Mouse (Mus musculus): ENCODE results near the gene Ugt1a7c.

The Ugt1a7c gene

DNA sequence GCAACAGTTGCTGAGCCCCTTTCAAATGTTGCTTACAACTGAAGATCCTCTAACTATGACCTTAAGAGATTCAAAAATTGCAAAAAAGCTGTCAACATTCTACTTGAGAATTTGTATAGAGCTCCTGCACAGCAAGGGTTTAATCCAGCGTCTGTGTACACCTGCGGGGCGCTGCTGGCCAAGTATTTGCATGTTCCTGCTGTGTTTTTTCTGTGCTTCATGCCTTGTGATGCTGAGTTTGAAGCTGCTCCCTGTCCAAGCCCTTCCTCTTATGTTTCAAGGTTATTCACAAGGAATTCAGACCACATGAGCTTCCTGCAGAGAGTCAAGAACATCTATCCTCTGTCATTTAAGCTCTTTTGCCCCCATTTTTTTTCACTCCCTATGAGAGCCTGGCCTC is 97.3 kb downstream of the Ugt1a7c start:
- DNase-seq (ENCODE audit: inconsistent age in 2 of 2, low spot score in 1 of 2) = no peak

DNA sequence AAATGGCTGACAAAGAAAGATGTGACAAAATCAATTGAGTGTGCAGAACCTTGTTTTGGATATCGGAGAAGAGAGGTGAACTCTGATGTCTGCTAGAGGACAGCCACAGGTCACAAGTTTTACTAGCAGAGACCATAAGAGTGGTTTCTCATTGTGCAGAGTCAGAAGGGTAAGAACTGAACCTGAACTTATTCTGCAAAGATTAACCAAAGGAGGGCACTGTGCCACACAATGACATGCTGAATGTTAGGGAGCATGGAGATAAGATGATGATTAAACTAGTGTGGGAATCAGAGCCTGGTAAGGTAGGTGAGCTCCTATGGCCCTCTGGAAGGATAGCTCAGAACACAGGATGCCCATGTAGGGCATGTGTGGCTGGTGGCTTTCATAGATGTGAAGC is 100.8 kb downstream of the Ugt1a7c start:
- peak in 1 of 2 experiments; percentile 65 for DNase-seq (ENCODE audit: inconsistent age in 2 of 2, low spot score in 1 of 2)

DNA sequence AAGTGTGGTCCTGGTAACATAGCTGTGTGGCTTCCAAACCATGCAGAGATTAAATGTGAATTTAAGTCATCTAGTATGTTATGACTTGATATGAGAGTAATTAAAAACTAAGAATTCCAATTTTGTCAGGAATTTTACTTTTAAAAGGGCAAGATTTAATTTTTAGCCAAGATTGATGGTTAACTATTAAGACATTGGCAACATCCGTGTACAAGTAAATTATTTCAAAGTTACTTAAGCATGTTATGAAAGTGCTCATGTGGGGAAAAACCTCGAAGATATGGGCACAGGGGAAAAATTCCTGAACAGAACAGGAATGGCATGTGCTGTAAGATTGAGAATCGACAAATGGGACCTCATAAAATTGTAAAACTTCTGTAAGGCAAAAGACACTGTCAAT is 102.6 kb downstream of the Ugt1a7c start:
- no peak for DNase-seq (ENCODE audit: inconsistent age in 2 of 2, low spot score in 1 of 2)

DNA sequence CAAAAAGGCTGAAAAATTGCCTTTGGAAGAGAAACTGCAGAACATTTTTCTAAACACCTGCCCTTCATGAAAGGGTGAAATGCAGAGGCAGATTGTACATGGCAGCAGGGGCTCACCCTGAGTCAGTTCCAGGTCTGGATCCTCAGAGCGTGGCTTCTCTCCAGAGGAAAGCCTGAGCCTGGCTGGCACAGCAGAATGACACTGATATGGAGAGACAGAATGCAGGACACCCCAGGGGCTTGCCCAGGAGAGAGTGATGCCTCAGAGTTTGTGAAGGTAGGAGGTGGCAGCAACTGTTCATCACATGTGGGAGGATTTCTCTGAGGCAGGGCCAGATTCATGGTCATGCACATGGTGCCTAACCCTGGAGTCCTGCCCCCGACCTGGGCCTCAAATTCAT is 105.1 kb downstream of the Ugt1a7c start:
- no peak for DNase-seq (ENCODE audit: inconsistent age in 2 of 2, low spot score in 1 of 2)

DNA sequence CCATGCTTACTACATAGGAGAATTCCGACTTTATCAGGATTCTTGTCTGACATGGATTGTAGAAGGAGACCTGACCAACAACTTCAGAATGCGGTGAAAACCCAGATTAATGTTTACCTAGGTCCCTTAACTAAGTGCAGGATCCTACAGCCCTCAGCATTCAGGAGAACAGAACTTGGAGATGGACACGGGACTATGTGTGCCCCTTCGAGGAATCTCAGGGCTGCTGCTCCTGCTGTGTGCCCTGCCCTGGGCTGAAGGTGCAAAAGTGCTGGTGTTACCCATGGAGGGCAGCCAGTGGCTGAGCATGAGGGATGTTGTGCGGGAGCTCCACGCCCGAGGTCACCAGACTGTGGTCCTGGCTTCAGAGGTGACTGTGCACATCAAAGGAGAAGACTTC is 105.6 kb downstream of the Ugt1a7c start, which contains the start of gene Ugt1a2:
Gene Ugt1a2, plus strand, starts transcription at position 146 of the 400 bp plus-strand sequence.
- no peak for DNase-seq (ENCODE audit: inconsistent age in 2 of 2, low spot score in 1 of 2)

DNA sequence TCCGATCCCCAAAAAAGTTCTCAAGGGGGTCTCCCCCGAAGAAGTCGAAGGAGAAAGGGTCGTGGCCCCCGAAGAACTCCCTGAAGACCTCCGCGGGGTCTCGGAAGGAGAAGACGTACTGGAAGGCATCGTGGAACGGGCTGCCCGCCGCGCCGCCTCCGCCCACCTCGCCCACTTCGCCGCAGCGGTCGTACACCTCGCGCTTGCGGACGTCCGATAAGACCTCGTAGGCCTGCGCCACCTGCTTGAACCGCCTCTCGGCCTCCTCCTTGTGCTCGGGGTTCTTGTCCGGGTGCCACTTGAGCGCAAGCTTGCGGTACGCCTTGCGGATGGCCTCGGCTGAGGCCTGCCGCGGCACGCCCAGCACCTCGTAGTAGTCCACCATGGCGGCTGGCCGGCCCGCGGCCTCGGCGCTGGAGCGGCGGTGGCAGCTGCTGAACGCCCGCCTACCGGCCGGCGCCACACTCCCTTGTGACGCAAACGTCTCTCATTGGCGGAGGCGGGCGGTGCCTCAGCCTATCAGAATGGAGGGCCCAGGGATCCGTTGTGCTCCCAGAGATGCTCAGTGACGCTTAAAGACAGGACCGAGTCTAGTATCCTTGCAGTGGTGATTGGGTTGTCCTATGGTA is 110.5 kb downstream of the Ugt1a7c start, which contains the start of gene Dnajb3:
Gene Dnajb3, minus strand, starts transcription at position 489 of the 629 bp plus-strand sequence.
- peak; percentile 80 to 89 for DNase-seq (ENCODE audit: inconsistent age in 2 of 2, low spot score in 1 of 2)

DNA sequence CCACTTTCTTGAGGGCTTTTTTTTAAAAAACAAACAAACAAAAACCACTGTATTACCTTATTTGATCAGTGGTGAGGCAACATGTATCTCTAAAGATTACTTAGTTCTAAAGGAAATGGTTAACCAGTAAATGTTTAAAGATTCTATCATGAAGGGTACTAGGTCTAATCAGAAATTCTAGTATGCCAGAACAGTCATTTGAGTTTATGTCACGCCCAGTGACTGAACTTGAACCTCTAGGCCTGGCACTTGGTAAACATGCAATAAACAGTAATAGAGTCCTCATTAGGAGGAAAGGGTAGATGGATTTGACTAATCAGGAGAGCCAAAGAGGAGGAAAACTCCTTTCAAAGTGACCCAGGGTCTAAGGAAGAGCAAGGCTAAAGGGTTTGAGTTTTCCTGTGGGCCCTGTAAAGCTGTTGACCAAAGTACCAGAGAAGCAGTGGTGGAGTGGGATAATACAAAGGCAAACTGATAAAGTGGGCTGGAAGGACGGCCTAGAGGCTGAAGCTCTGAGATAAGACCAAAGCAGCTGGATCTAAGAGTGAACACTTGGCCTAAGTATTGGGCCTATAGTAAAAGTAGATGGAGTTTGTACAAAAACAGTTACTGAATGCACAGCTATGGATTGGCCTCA is 112.1 kb downstream of the Ugt1a7c start:
- no peak for DNase-seq (ENCODE audit: inconsistent age in 2 of 2, low spot score in 1 of 2)

DNA sequence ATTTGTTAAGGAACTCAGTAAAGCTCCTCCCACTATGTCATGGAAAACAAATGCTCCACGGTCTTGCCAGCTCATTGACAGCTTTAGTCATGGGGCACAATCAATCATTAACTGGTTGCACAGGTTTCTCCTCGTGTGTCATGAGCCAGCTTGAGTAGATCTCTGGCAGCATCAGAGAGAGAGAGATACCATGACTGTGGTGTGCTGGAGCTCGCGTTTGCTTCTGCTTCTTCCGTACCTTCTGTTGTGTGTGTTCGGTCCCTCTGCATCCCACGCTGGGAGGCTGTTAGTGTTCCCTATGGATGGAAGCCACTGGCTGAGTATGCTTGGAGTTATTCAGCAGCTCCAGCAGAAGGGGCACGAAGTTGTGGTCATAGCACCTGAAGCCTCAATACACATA is 117.0 kb downstream of the Ugt1a7c start, which contains the start of gene Ugt1a1:
Gene Ugt1a1, plus strand, starts transcription at position 148 of the 400 bp plus-strand sequence.
- no peak for DNase-seq (ENCODE audit: inconsistent age in 2 of 2, low spot score in 1 of 2)

DNA sequence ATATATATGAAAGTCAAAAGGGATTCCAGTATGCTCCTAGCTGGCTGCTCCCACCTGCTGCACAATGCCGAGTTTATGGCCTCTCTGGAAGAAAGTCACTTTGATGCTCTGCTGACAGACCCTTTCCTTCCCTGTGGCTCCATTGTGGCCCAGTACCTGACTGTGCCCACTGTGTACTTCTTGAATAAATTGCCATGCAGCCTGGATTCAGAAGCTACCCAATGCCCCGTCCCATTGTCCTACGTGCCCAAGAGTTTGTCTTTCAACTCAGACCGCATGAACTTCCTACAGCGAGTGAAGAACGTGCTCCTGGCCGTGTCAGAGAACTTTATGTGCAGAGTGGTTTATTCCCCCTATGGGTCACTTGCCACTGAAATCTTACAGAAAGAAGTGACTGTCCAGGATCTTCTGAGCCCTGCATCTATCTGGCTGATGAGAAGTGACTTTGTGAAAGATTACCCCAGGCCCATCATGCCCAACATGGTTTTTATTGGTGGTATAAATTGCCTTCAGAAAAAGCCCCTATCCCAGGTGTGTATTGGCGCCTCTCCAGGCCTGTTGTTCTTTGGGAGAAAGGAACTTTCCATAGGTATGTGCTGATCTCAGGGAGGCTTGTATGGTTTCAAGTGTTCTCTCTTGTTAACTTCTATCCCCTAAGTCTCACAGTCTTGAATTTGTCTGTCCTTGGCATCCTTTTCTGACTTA is 117.6 kb downstream of the Ugt1a7c start:
- DNase-seq (ENCODE audit: inconsistent age in 2 of 2, low spot score in 1 of 2) = peak in 1 of 2 experiments; percentile 45

DNA sequence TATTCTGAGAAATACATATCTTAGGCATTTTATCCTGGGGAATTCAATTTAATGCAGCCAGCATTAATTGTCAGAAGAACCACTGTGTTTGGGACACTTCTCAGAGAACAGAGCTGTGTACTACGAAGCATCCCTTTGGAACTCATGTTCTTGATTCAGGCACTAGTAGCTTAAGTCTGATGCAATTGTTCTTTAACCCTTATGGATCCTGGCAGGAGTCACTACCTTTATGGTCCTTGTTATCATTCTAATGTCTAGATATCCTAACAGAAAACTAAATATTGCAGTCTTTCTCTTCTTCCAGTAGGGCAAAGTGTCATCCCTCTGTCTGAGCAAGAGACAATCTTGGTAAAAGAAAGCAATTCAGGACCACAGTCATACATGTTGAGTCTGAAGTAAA is 118.2 kb downstream of the Ugt1a7c start:
- DNase-seq (ENCODE audit: inconsistent age in 2 of 2, low spot score in 1 of 2) = peak in 1 of 2 experiments; percentile 29

DNA sequence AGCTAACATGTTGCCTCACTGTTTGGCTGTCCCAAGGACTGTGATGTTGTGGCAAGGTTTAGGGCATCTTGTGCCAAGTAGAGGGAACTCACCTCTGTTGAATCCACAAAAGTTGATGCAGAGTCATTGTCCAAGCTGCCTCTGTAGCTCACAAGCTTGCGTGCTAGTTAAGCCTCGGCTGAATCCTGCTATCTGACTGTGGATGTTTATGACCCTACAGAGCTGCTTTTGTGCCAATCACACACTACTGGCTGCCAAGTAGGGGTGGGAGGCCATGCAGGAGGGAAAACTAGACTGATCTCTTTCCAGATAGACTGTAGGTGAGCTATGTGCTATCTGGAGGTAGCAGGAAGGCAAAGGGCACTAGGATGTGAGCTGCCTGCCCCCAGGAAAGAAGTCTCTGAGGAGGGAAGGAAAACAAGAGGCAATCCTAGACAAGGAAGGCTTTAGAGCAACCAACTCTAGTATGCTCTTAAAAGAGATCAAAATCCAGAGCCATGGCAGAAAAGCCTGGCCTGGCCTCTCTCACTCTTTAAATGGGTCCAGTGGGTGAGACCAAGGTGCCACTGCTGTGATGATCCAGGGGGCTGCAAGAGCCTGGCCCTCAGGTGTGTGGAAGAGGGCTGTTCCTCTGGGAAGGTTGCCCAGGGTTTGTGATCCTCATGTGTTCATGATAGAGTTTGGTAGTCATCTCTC is 119.1 kb downstream of the Ugt1a7c start:
- peak in 1 of 2 experiments; percentile 69 for DNase-seq (ENCODE audit: inconsistent age in 2 of 2, low spot score in 1 of 2)

DNA sequence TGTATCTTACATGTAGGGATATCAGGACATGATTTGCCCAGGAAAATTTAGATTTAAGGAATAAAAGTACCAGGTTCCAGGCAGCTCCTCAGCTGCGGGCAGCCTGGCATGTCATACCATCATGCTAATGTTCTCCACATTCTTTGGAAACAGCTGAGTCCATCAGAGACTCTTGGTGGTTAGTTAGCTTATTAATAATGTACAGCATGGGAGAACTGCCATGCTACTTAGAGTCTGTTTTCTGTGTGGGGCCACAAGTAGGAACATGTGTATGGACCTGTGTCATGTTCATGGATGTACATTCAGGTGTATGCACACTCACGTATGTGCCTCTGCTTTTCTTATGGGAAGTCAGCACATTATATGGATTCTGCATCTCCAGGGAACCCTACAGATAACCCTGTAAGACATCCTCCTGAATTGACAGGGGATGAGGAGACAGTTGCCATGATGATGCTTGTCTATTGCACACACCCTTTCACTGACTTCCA is 119.6 kb downstream of the Ugt1a7c start:
- DNase-seq (ENCODE audit: inconsistent age in 2 of 2, low spot score in 1 of 2) = peak in 1 of 2 experiments; percentile 42

DNA sequence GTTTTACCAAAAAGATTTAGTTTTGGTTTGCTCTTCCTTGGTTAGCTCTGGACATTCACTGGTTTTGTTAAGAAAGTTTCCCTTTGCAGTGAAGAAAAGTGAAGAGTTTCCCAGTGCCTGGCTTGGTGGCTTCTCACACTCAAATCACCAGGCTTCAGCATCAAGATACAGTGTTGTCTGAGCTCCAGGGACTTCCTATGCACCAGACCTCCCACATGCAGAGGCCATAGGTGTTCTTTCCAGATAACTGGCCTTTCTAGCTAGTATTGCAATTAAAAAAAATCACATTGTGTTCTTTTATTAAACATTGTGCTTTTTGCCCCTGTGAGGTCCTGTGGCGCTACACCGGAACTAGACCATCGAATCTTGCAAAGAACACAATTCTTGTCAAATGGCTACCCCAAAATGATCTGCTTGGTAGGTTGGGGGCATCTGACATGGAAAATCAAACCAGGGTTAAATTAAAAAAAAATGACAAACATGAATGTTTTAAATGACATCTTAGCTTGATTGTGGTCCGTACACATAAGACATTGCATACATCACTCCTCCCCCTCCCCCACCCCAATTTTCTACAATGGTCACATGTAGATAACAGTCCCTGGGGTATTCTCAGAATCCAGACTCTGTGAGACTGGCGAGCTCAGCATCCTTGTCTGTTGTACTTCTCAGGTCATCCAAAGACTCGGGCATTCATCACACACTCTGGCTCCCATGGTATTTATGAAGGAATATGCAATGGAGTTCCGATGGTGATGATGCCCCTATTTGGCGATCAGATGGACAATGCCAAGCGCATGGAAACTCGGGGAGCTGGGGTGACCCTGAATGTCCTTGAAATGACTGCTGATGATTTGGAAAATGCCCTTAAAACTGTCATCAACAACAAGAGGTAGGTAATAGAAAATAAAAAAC is 120.9 kb downstream of the Ugt1a7c start:
- peak in 1 of 2 experiments; percentile 34 for DNase-seq (ENCODE audit: inconsistent age in 2 of 2, low spot score in 1 of 2)

DNA sequence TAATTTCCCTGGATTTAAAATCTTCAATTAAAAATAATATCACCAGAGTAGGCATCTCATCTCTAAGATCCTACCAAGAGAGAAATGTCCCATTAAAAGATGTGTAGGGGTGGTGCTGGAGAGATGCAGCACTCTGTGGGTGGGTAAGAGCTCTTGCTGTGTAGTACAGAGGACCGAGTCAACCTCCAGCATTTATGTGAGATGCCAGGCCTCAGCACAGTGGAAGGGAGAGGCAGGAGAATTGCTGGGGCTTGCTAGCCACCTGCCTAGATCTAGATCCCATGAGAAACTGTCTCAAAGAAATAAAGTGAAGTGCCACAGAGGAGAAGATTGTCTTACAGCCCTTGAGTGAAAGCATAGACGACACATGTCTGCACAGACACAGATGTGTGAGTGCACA is 121.7 kb downstream of the Ugt1a7c start:
- no peak for DNase-seq (ENCODE audit: inconsistent age in 2 of 2, low spot score in 1 of 2)

DNA sequence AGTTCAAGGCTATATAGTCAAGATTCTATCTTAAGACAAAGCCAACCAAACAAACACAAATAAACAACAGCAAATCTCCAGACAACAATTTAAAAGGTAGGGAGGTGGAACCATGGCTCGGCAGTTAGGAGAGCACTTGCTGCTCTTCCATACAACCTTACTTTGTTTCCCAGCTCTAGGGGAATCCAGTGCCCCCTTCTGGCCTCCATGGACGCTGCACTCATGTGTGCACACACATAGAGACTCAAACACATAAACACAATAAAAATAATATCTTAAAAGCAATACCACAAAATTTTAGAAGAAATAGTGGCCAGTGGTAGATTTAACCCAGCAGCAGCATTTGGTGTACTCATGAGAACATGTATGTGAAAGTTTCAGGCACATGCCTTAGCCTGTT is 122.3 kb downstream of the Ugt1a7c start:
- peak in 1 of 2 experiments; percentile 41 for DNase-seq (ENCODE audit: inconsistent age in 2 of 2, low spot score in 1 of 2)

DNA sequence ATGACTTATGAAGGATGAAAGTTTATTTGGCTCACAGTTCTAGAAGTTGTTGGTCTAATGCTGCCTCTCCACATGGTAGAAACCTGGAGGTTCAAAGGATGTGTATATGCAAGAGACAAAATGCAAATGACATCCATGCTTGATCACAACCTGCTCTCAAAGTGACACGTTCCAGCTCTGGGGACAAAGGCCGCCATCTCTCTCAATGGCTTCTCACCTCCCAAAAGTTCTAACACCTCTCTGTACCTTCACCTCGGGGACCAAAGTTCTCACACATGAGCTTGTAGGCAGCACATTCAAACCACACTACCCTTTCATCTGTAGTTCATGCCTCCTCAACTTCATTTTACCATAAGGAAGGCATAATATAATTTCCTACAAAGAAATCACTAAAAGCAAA is 122.7 kb downstream of the Ugt1a7c start:
- DNase-seq (ENCODE audit: inconsistent age in 2 of 2, low spot score in 1 of 2) = peak in 1 of 2 experiments; percentile 31

DNA sequence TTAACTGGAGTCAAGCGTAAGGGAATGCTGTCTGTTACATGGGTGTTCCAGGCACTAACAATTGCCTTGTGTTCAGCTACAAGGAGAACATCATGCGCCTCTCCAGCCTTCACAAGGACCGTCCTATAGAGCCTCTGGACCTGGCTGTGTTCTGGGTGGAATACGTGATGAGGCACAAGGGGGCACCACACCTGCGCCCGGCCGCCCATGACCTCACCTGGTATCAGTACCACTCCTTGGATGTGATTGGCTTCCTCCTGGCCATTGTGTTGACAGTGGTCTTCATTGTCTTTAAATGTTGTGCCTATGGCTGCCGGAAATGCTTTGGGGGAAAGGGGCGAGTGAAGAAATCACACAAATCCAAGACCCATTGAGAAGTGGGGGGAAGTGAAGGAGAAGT is 123.2 kb downstream of the Ugt1a7c start:
- peak in 1 of 2 experiments; percentile 41 for DNase-seq (ENCODE audit: inconsistent age in 2 of 2, low spot score in 1 of 2)

DNA sequence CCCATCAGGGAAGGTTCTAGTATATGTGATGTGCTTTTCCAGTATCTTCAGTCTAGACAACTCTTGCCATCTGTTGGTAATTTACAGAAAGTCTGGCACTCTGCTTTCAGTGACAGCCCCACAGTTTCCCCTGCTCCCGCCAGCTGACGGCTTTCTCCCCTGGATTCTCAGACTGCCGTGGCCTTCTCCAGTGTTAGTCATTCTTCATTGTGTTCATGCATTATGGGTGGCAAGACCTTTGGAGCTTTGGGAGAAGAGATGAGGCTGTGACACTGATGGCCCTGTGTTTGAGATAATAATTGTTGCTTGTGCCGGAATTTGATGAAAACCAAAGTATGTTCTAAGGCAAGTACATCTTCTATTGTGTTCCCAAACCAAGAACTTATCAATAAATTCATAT is 123.7 kb downstream of the Ugt1a7c start:
- no peak for DNase-seq (ENCODE audit: inconsistent age in 2 of 2, low spot score in 1 of 2)

DNA sequence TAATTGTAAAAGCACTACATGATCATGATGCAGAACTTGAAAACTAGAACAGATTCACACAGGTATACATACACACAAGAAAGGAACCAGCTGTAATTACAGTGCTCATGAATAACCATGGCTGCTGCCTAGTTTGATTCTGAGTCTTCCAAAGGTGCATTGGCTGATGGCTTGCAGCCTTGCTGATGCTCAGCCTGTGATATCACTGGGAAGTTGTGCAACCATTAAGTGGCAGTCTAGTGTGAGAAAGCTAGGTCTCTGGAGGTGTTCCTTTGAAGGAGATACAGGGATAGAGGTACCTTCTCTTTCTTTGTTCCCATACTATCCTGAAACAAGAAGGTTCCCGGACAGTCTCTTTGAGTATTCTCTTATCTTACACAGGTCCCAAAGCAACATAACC is 124.2 kb downstream of the Ugt1a7c start:
- peak in 1 of 2 experiments; percentile 49 for DNase-seq (ENCODE audit: inconsistent age in 2 of 2, low spot score in 1 of 2)

DNA sequence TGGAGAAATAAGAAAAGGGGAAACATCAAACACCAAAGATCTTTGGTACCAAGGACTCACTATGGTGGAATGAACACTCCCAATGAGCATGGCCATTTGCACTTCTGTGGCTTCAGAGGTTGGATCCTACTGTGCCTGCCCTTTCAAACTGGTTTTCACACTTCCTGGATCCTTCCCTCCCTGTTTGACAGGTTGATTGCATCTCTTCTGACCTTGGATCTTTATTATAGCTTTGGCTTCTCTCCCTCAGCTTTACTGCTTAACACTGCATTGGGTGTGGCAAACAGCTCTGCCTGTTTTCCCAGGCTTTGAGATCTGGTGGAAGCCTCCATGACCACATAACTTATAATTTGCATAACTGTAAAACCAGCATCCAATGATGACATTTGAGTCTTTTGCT is 125.5 kb downstream of the Ugt1a7c start:
- DNase-seq (ENCODE audit: inconsistent age in 2 of 2, low spot score in 1 of 2) = peak in 1 of 2 experiments; percentile 57

Measured in adrenal gland, adult (tissue).